Mouse (Mus musculus) thymus, adult 2 months (tissue): ENCODE measurements at regions not wholly inside any gene's neighbourhood (a gene's known extent, or its start where the extent isn't known, plus 50 kb on each side); places are given as distances from the start of the nearest gene placed in this dataset.

Source experiments
- DNase-seq: peaks from one replicate; pipeline ENCODE4 v3.0.0; 2021
- H3K27ac ChIP-seq: fragments of 200-500 bp; 2 replicates; pipeline ENCODE4 v1.5.1; 2012; ENCODE audit warnings: low read length, control low read depth; ENCODE audit not compliant: control insufficient read depth, insufficient read depth
- H3K27me3 ChIP-seq: fragments of 200-500 bp; 2 replicates; pipeline ENCODE4 v1.6.1; 2012; ENCODE audit warnings: mild to moderate bottlenecking, low read length, moderate library complexity, mixed read lengths; ENCODE audit not compliant: control insufficient read depth, insufficient read depth
- H3K36me3 ChIP-seq: fragments of 200-500 bp; 2 replicates; pipeline ENCODE4 v1.6.1; 2012; ENCODE audit warnings: mild to moderate bottlenecking, low read length, moderate library complexity; ENCODE audit not compliant: control insufficient read depth, insufficient read depth
- H3K4me1 ChIP-seq: fragments of 200-500 bp; replicated peaks from 2 replicates; pipeline ENCODE4 v1.6.1; 2012; ENCODE audit warnings: low read length; ENCODE audit not compliant: control insufficient read depth, insufficient read depth
- H3K4me3 ChIP-seq: fragments of 200-500 bp; 2 replicates; pipeline ENCODE4 v1.5.1; 2012; ENCODE audit warnings: mild to moderate bottlenecking, low read length, control low read depth, moderate library complexity; ENCODE audit not compliant: control insufficient read depth, insufficient read depth
- CTCF ChIP-seq: fragments of 200-500 bp; IDR thresholded peaks from 2 replicates; pipeline ENCODE4 v1.5.1; 2012; ENCODE audit warnings: mild to moderate bottlenecking, control low read depth, low read length, moderate library complexity, borderline replicate concordance; ENCODE audit not compliant: control insufficient read depth, poor library complexity, insufficient read depth; ENCODE audit errors: extremely low read depth
- POLR2A ChIP-seq: fragments of 200-500 bp; IDR thresholded peaks from 2 replicates; pipeline ENCODE4 v1.6.1; 2012; ENCODE audit warnings: mild to moderate bottlenecking, low read length, control low read depth, moderate library complexity; ENCODE audit not compliant: control insufficient read depth, poor library complexity, insufficient read depth; ENCODE audit errors: extremely low read depth
- WGBS: fragments of 180-500 bp; shearing (Covaris S2); methylation state at CpG from one replicate; pipeline ENCODE4 v1.1.7; 2018; 5-methylcytosine and 5-hydroxymethylcytosine counted together

GRCm38 (mm10) chr4:87696921-87697320, 336.2 kb downstream of the Mllt3 start:
- Histone ChIP-seq H3K27me3 (no peaks in the 10 kb centered on the region), H3K27ac (no peak overlapping the region), H3K4me3 (no peak overlapping the region), H3K36me3 (no peaks in the 10 kb centered on the region), H3K4me1 (no peaks in the 10 kb centered on the region)
- TF ChIP-seq POLR2A (no peak), CTCF (no peak)
- 93% methylated on average over 4 of the region's 4 CpGs for WGBS
- DNase-seq: no peak

- no peak overlapping the region for H3K27ac ChIP-seq
- no peaks in the 10 kb centered on the region for H3K36me3 ChIP-seq
- H3K27me3 ChIP-seq: no peaks in the 10 kb centered on the region
- DNase-seq: no peak
- no peak overlapping the region for H3K4me3 ChIP-seq
- no peaks in the 10 kb centered on the region for H3K4me1 ChIP-seq
- 95% methylated on average over 5 of the region's 5 CpGs for WGBS
- TF ChIP-seq CTCF (no peak), POLR2A (no peak)
These were observed 337.4 kb downstream of the Mllt3 start for GRCm38 (mm10) chr4:87695811-87696210.

DNA sequence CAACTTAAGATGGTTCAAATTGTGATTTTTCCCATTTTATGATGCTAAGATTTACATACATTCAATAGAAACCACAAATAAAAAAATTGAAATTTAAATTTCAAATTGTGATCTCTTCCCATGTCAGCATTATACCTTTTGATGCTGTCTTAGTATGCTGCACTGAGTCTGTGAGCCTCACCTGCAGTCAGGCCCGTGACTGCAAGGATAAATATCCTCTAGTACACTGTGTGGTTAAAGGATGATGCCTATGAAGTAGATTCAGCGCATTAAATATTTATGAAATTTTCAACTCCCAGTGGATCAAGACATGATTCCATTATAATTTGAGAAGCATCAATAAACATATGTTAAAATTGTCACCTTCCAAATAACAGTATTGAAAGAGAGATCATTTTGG, 340.4 kb downstream of the Mllt3 start:
- TF ChIP-seq POLR2A: no peak
- TF ChIP-seq CTCF: no peak
- H3K27ac ChIP-seq: no peak overlapping the region
- no peaks in the 10 kb centered on the region for H3K36me3 ChIP-seq
- no peak for DNase-seq
- H3K4me1 ChIP-seq: no peaks in the 10 kb centered on the region
- H3K27me3 ChIP-seq: no peaks in the 10 kb centered on the region
- H3K4me3 ChIP-seq: no peak overlapping the region
- 93% methylated on average over 2 of the region's 2 CpGs for WGBS

DNA sequence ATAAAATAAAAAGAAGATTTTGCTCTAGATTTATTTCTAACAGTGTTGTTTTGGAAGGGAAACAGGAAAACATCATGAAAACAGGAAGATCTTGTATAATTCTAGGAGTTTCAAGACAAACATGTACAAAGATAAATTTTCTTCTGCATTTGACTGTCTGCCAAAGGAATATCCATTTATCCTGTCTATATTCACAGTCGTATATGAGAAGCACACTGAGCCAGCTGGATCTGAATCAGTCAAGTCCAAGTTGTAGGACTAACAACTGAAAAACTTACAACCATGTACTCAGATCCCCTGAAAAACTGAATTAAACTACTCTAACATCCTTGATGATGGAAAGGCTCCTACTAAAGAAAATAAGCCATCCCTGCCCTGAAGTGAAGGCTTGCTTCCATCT, 348.2 kb downstream of the Mllt3 start:
- 97% methylated on average over 1 of the region's 1 CpGs for WGBS
- no peak for DNase-seq
- Histone ChIP-seq H3K36me3 (no peaks in the 10 kb centered on the region), H3K4me3 (no peak overlapping the region), H3K4me1 (no peaks in the 10 kb centered on the region), H3K27ac (no peak overlapping the region), H3K27me3 (no peaks in the 10 kb centered on the region)
- TF ChIP-seq POLR2A (no peak), CTCF (no peak)

- H3K27ac ChIP-seq: no peak overlapping the region
- WGBS: 19% methylated on average over 2 of the region's 2 CpGs
- H3K27me3 ChIP-seq: no peaks in the 10 kb centered on the region
- no peaks in the 10 kb centered on the region for H3K36me3 ChIP-seq
- TF ChIP-seq CTCF (no peak), POLR2A (no peak)
- H3K4me1 ChIP-seq: no peaks in the 10 kb centered on the region
- no peak overlapping the region for H3K4me3 ChIP-seq
- DNase-seq: no peak
These were observed 350.4 kb downstream of the Mllt3 start for GRCm38 (mm10) chr4:87682783-87683182.

DNA sequence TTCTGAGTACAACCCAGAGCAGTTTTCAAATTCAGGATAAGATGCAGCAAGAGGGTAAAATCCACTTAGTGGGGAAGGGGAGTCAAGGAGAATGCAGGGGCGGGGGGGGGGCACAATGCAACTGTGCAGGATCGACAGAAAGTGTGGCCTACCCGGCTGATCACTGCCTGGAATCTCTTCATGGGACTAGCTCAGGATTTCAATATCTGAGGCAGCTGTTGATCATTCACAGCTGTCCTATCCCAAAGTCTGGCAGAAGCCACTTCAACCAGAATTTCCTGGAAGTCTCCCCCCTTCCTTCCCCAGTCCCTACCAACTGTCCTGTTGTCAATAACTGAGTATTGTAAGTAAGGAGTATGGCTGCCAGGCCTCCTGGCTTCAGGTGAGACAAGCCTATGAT, 362.1 kb downstream of the Mllt3 start:
- Histone ChIP-seq H3K36me3 (no peaks in the 10 kb centered on the region), H3K27ac (no peak overlapping the region), H3K4me3 (no peak overlapping the region), H3K4me1 (no peaks in the 10 kb centered on the region), H3K27me3 (no peaks in the 10 kb centered on the region)
- 95% methylated on average over 3 of the region's 3 CpGs for WGBS
- DNase-seq: no peak
- TF ChIP-seq POLR2A (no peak), CTCF (no peak)

DNA sequence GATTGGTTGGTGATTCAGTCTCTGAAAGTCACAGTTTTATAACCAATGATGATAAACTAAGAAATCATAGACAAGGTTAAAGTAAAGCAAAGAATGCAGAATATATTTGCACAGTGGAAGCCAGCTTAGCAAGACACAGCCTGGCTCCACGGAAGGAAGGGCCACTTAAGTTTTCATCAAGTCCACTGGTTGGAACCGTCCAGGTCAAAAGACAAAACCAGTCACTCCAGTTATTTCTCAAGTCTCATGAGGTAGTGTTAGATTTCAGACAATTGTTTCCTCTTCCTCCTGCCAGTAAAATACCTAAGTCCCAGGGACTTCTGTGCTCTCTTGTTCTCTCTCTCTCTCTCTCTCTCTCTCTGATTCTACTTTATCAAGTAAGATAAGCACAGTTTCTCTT, 363.0 kb downstream of the Mllt3 start:
- Histone ChIP-seq H3K36me3 (no peaks in the 10 kb centered on the region), H3K4me1 (no peaks in the 10 kb centered on the region), H3K27ac (no peak overlapping the region), H3K4me3 (no peak overlapping the region), H3K27me3 (no peaks in the 10 kb centered on the region)
- no peak for TF ChIP-seq CTCF
- no peak for TF ChIP-seq POLR2A
- 95% methylated on average over 2 of the region's 2 CpGs for WGBS
- no peak for DNase-seq
